In the genomic region with DNA sequence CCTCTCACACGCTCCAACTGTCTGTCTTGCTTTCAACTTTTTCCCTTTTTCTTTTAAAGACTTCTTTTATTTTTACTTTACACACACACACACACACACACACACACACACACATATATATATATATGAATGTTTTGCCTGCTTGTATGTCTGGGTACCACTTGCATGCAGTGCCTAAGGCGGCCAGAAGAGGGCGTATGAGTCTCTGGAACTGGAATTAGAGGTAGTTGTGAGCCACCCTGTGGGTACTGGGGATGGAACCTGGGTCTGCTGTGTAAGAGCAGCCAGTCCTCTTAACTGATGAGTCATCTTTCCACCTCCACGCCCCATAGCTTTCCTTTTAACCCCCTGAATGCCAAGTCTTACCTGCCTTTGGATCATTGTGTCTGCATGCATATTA, we compare ENCODE assay signal across 9 mouse cellular contexts. TPM values are rescaled to one million over a fixed set of nuclear protein-coding genes. Genes with fewer than 3 reads are reported as not detected.
DNase-seq lines count a peak whose midpoint lies in the region; ATAC-seq and TF ChIP-seq lines count a peak whose summit lies in the region.
"Had no signal": no experiment of that assay in that cellular context is flagged by ENCODE, and none has a peak within 500 bp of the region (broad histone marks: within the 10 kb centered on the region; RNA-seq: fewer than 3 reads in every experiment).

No protein-coding gene starts in this region.

- 0 out of 2 replicates have a peak, but pooled peaks cover 3% of the 10 kb centered on the region for H3K27me3 ChIP-seq in kidney, embryonic 15.5 days
- no peaks in the 10 kb centered on the region for H3K27me3 ChIP-seq in ES-Bruce4 (ENCODE audit: control insufficient read depth, insufficient read depth, low read length, poor library complexity, severe bottlenecking)
- no peaks in the 10 kb centered on the region for H3K27me3 ChIP-seq in lung, embryonic 14.5 days (ENCODE audit: insufficient read depth, low read length)
- no peaks in the 10 kb centered on the region for H3K27me3 ChIP-seq in forebrain, embryonic 16.5 days (replicated peaks; ENCODE audit: control insufficient read depth, insufficient read depth, low read length)
- H3K27me3 ChIP-seq: embryonic facial prominence, embryonic 15.5 days had no signal

- peak; percentile 37 for DNase-seq in kidney, adult 18-20 months
- DNase-seq in c-Kit-positive CD71-negative TER-119-negative erythroid progenitor cells, embryonic 14.5 days (ENCODE audit: low read depth): peak; percentile 38
- DNase-seq in lung, embryonic 14.5 days: peak; percentile 55
- no peak for DNase-seq in layer of hippocampus, adult 8-10 months (ENCODE audit: low spot score in 2 of 2)

- no peak for ATAC-seq in kidney, embryonic 15.5 days (replicated peaks; ENCODE audit: low FRiP score)
- no peak for ATAC-seq in lung, embryonic 14.5 days (ENCODE audit: insufficient read depth)
- no peak; the same call in 1 of the 2 replicates for ATAC-seq in megakaryocyte-erythroid progenitor cell, adult 5-6 weeks (replicated peaks; ENCODE audit: low FRiP score, low TSS enrichment, poor library complexity, severe bottlenecking)
- no peak for ATAC-seq in forebrain, embryonic 16.5 days

- H3K4me2 ChIP-seq in kidney, embryonic 15.5 days: no peak overlapping the region
- no peak overlapping the region for H3K4me2 ChIP-seq in lung, embryonic 14.5 days
- no peak overlapping the region for H3K4me2 ChIP-seq in forebrain, embryonic 16.5 days (ENCODE audit: low read length)
- H3K4me2 ChIP-seq: embryonic facial prominence, embryonic 15.5 days had no signal

- H3K27ac ChIP-seq in kidney, embryonic 15.5 days: no peak overlapping the region
- no peak overlapping the region for H3K27ac ChIP-seq in ES-Bruce4 (ENCODE audit: insufficient read depth, low read length)
- H3K27ac ChIP-seq in lung, embryonic 14.5 days (ENCODE audit: low read depth): no peak overlapping the region
- H3K27ac ChIP-seq in forebrain, embryonic 16.5 days (ENCODE audit: low read length): no peak overlapping the region
- H3K27ac ChIP-seq: embryonic facial prominence, embryonic 15.5 days had no signal

- TF ChIP-seq POLR2A in ES-Bruce4 (IDR thresholded peaks at IDR 0.05; ENCODE audit: insufficient read depth, low read length): no peak

- WGBS in kidney, embryonic 15.5 days: 38% methylated on average over 4 of the region's 4 CpGs
- WGBS in lung, embryonic 14.5 days: 30% methylated on average over 4 of the region's 4 CpGs
- WGBS in forebrain, embryonic 16.5 days: 34% methylated on average over 4 of the region's 4 CpGs

- H3K4me1 ChIP-seq in kidney, embryonic 15.5 days: 0 out of 2 replicates have a peak, but pooled peaks cover 6% of the 10 kb centered on the region
- peaks cover 3% of the 10 kb centered on the region for H3K4me1 ChIP-seq in ES-Bruce4 (ENCODE audit: control insufficient read depth, insufficient read depth, low read length)
- H3K4me1 ChIP-seq in lung, embryonic 14.5 days (ENCODE audit: insufficient read depth): no peaks in the 10 kb centered on the region
- H3K4me1 ChIP-seq in forebrain, embryonic 16.5 days (replicated peaks; ENCODE audit: control insufficient read depth, insufficient read depth, low read length): peaks cover 14% of the 10 kb centered on the region

- H3K4me3 ChIP-seq in kidney, embryonic 15.5 days (replicated peaks): no peak overlapping the region
- no peak overlapping the region for H3K4me3 ChIP-seq in ES-Bruce4 (ENCODE audit: low read depth, low read length)
- no peak overlapping the region for H3K4me3 ChIP-seq in lung, embryonic 14.5 days (ENCODE audit: low read depth, low read length)
- no peak overlapping the region for H3K4me3 ChIP-seq in forebrain, embryonic 16.5 days (replicated peaks; ENCODE audit: low read length)
- H3K4me3 ChIP-seq: embryonic facial prominence, embryonic 15.5 days had no signal

- no peaks in the 10 kb centered on the region for H3K36me3 ChIP-seq in kidney, embryonic 15.5 days
- H3K36me3 ChIP-seq in ES-Bruce4 (ENCODE audit: control insufficient read depth, insufficient read depth, low read length, poor library complexity, severe bottlenecking): no peaks in the 10 kb centered on the region
- H3K36me3 ChIP-seq in lung, embryonic 14.5 days (ENCODE audit: insufficient read depth): no peaks in the 10 kb centered on the region
- peaks cover 18% of the 10 kb centered on the region for H3K36me3 ChIP-seq in forebrain, embryonic 16.5 days (ENCODE audit: control insufficient read depth, insufficient read depth)
- H3K36me3 ChIP-seq: embryonic facial prominence, embryonic 15.5 days had no signal

- no peaks in the 10 kb centered on the region for H3K9me3 ChIP-seq in kidney, embryonic 15.5 days (replicated peaks)
- H3K9me3 ChIP-seq in ES-Bruce4 (replicated peaks; ENCODE audit: control insufficient read depth, insufficient read depth, low read length, poor library complexity, severe bottlenecking): no peaks in the 10 kb centered on the region
- H3K9me3 ChIP-seq in lung, embryonic 14.5 days (ENCODE audit: low read depth, low read length): no peaks in the 10 kb centered on the region
- H3K9me3 ChIP-seq in forebrain, embryonic 16.5 days (ENCODE audit: control insufficient read depth, low read length): no peaks in the 10 kb centered on the region
- H3K9me3 ChIP-seq: embryonic facial prominence, embryonic 15.5 days had no signal

- H3K9ac ChIP-seq in kidney, embryonic 15.5 days: no peak overlapping the region
- H3K9ac ChIP-seq in ES-Bruce4 (ENCODE audit: low read depth, poor library complexity, severe bottlenecking): no peak overlapping the region
- no peak overlapping the region for H3K9ac ChIP-seq in lung, embryonic 14.5 days
- H3K9ac ChIP-seq in forebrain, embryonic 16.5 days (replicated peaks; ENCODE audit: low read depth, low read length): no peak overlapping the region
- H3K9ac ChIP-seq: embryonic facial prominence, embryonic 15.5 days had no signal

- TF ChIP-seq CTCF in ES-Bruce4 (IDR thresholded peaks at IDR 0.05; ENCODE audit: low read depth, low read length): peak; percentile 86
- TF ChIP-seq CTCF in lung, embryonic 14.5 days (IDR thresholded peaks at IDR 0.05; ENCODE audit: low read depth): peak; percentile 63

- no peak for TF ChIP-seq EP300 in ES-Bruce4 (IDR thresholded peaks at IDR 0.05; ENCODE audit: insufficient read depth, low read depth, low read length)

RNA-seq across cellular contexts. Expression of gene Tmem81, which starts 17.9 kb away (rescaled TPM):
- polyA plus RNA-seq in kidney, embryonic 15.5 days (2015; fragmentation: Nextera tagmentation; extraction: Ambion mirVana): 1.5 and 1.6 TPM in 2 replicates
- polyA plus RNA-seq in ES-Bruce4 (2011; ENCODE audit: insufficient read depth, insufficient read length, low read depth, missing spikeins): 8.6 and 10.1 TPM in 2 replicates
- 1.3 and 2.7 TPM in 2 replicates for polyA plus RNA-seq in lung, embryonic 14.5 days (2014; fragmentation: Nextera tagmentation; extraction: Ambion mirVana)
- 1 to 10 TPM; 5.9 to 6.5 (median 6.3) TPM for total RNA-seq in layer of hippocampus, adult 8-10 months (2022)
- 8.0 and 11.4 TPM in 2 replicates for total RNA-seq in megakaryocyte-erythroid progenitor cell, adult 5-6 weeks (2014; fragmentation: Nextera tagmentation)
- total RNA-seq in megakaryocyte-erythroid progenitor cell, adult 5-6 weeks (2017): 2.3 and 7.4 TPM in 2 replicates
- 0.77 and 1.6 TPM in 2 replicates for polyA plus RNA-seq in forebrain, embryonic 16.5 days (2015; fragmentation: Nextera tagmentation; extraction: Ambion mirVana)

RNA-seq across cellular contexts. Expression of gene Cntn2, which starts 19.1 kb away (rescaled TPM):
- polyA plus RNA-seq in kidney, embryonic 15.5 days (2015; fragmentation: Nextera tagmentation; extraction: Ambion mirVana): 0.30 and 0.82 TPM in 2 replicates
- polyA plus RNA-seq in ES-Bruce4 (2011; ENCODE audit: insufficient read depth, insufficient read length, low read depth, missing spikeins): 3.0 and 3.1 TPM in 2 replicates
- 0.65 and 0.72 TPM in 2 replicates for polyA plus RNA-seq in lung, embryonic 14.5 days (2014; fragmentation: Nextera tagmentation; extraction: Ambion mirVana)
- 100 to 1,000 TPM in 1 of 4 experiments, 10 to 100 TPM in 3; 74.6 to 104 (median 85.8) TPM for total RNA-seq in layer of hippocampus, adult 8-10 months (2022)
- total RNA-seq in megakaryocyte-erythroid progenitor cell, adult 5-6 weeks (2014; fragmentation: Nextera tagmentation): not detected in 2 replicates
- total RNA-seq in megakaryocyte-erythroid progenitor cell, adult 5-6 weeks (2017): not detected in 2 replicates
- 134 and 147 TPM in 2 replicates for polyA plus RNA-seq in forebrain, embryonic 16.5 days (2015; fragmentation: Nextera tagmentation; extraction: Ambion mirVana)

RNA-seq across cellular contexts. Expression of gene Rbbp5, which starts 46.8 kb away (rescaled TPM):
- polyA plus RNA-seq in kidney, embryonic 15.5 days (2015; fragmentation: Nextera tagmentation; extraction: Ambion mirVana): 48.1 and 49.7 TPM in 2 replicates
- polyA plus RNA-seq in ES-Bruce4 (2011; ENCODE audit: insufficient read depth, insufficient read length, low read depth, missing spikeins): 72.9 and 85.4 TPM in 2 replicates
- 46.1 and 47.5 TPM in 2 replicates for polyA plus RNA-seq in lung, embryonic 14.5 days (2014; fragmentation: Nextera tagmentation; extraction: Ambion mirVana)
- total RNA-seq in layer of hippocampus, adult 8-10 months (2022): 10 to 100 TPM; 57.2 to 73.3 (median 65.9) TPM
- 48.7 and 52.0 TPM in 2 replicates for total RNA-seq in megakaryocyte-erythroid progenitor cell, adult 5-6 weeks (2014; fragmentation: Nextera tagmentation)
- total RNA-seq in megakaryocyte-erythroid progenitor cell, adult 5-6 weeks (2017): 81.3 and 83.9 TPM in 2 replicates
- 55.4 and 59.0 TPM in 2 replicates for polyA plus RNA-seq in forebrain, embryonic 16.5 days (2015; fragmentation: Nextera tagmentation; extraction: Ambion mirVana)

Comparison
In these comparisons a context has a peak if more than half of its experiments do, and no peak if none do; other contexts are left out.
1. DNase-seq: peak in kidney, adult 18-20 months (single experiment), c-Kit-positive CD71-negative TER-119-negative erythroid progenitor cells, embryonic 14.5 days (single experiment) and lung, embryonic 14.5 days (single experiment); none in layer of hippocampus, adult 8-10 months (0 of 2).
2. RNA of gene Cntn2, which starts 19.1 kb away (polyA plus RNA-seq): 134 to 147 TPM in forebrain, embryonic 16.5 days; 3.0 to 3.1 TPM in ES-Bruce4, 0.65 to 0.72 TPM in lung, embryonic 14.5 days and 0.30 to 0.82 TPM in kidney, embryonic 15.5 days; every median in the first group is over 10 times any median in the second.